Mouse (Mus musculus) brain, embryonic 14.5 days (tissue): ENCODE data around the gene Fbxw10.

Source experiments
- CTCF ChIP-seq: fragments of 200-500 bp; IDR thresholded peaks from 2 replicates; pipeline ENCODE4 v1.5.1; 2012; ENCODE audit warnings: inconsistent platforms, mild to moderate bottlenecking, moderate library complexity, borderline replicate concordance; ENCODE audit not compliant: insufficient read depth, insufficient read length; ENCODE audit errors: extremely low read depth
- POLR2A ChIP-seq: fragments of 200-500 bp; IDR thresholded peaks from 2 replicates; pipeline ENCODE4 v1.6.1; 2012; ENCODE audit warnings: mild to moderate bottlenecking, inconsistent platforms, borderline replicate concordance; ENCODE audit not compliant: poor library complexity, insufficient read depth, insufficient read length, severe bottlenecking; ENCODE audit errors: extremely low read depth

DNA sequence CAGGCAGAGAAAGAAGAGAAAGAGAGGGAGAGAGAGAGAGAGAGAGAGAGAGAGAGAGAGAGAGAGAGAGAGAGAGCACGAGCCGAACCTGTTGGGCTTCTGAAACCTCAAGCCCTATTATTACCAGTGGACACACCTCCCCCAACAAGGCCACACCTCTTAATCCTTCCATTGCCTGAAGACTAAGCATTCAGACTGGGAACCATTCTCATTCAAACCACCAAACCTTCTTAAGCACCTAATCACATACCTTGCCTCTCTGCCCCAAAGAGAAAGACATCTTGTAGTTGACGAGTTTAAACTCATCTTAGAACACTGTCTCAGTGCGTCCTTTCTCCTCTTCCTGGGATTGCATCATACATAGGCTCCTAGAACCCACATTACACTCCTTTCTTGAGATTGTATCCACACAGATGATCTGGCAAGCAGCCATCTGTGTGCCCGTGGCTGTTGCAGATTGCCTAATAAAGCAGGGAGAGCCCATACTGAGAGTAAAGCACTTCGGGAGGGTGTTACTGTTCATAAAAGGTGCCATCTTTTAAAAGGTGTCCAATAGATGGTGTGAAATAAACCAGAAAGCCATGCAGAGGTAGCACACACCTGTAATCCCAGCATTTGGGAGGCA is 57.1 kb downstream of the Fbxw10 start:
- TF ChIP-seq POLR2A (no peak), CTCF (no peak)
